Mouse (Mus musculus): ENCODE data around the gene Gulp1. TPM values are rescaled to one million over a fixed set of nuclear protein-coding genes. Genes with fewer than 3 reads are reported as not detected.

Gulp1 gene
- polyA plus RNA-seq, 1 experiment from 2014 or later, result 31.2 TPM

GRCm38 (mm10) chr1:44778251-44778650, 226.9 kb downstream of the Gulp1 start:
- DNase-seq (ENCODE audit: low spot score), result no peak
- H3K9me3 ChIP-seq (ENCODE audit: control insufficient read depth, low read length), result no peaks in the 10 kb centered on the region
- no peak overlapping the region for H3K9ac ChIP-seq (ENCODE audit: low read length)
- H3K4me2 ChIP-seq (ENCODE audit: low read depth, low read length, severe bottlenecking), result no peak overlapping the region
- no peak overlapping the region for H3K4me3 ChIP-seq (ENCODE audit: low read depth, low read length)
- no peaks in the 10 kb centered on the region for H3K36me3 ChIP-seq (ENCODE audit: control insufficient read depth, insufficient read depth, low read length)
- H3K27ac ChIP-seq (ENCODE audit: low read depth, low read length), result no peak overlapping the region
- 67% methylated on average over 1 of the region's 1 CpGs for WGBS
- no peak for ATAC-seq (replicated peaks; ENCODE audit: low FRiP score)
- H3K4me1 ChIP-seq (replicated peaks; ENCODE audit: control insufficient read depth, insufficient read depth, low read length), result no peaks in the 10 kb centered on the region
- H3K27me3 ChIP-seq (ENCODE audit: control insufficient read depth, insufficient read depth, low read length), result no peaks in the 10 kb centered on the region

- WGBS, result 79% methylated on average over 4 of the region's 4 CpGs
- ATAC-seq (replicated peaks; ENCODE audit: low FRiP score) (no peak), DNase-seq (ENCODE audit: low spot score) (no peak)
- Histone ChIP-seq H3K27ac (ENCODE audit: low read depth, low read length) (no peak overlapping the region), H3K9ac (ENCODE audit: low read length) (no peak overlapping the region), H3K36me3 (ENCODE audit: control insufficient read depth, insufficient read depth, low read length) (no peaks in the 10 kb centered on the region), H3K4me1 (replicated peaks; ENCODE audit: control insufficient read depth, insufficient read depth, low read length) (no peaks in the 10 kb centered on the region), H3K4me2 (ENCODE audit: low read depth, low read length, severe bottlenecking) (no peak overlapping the region), H3K9me3 (ENCODE audit: control insufficient read depth, low read length) (no peaks in the 10 kb centered on the region), H3K4me3 (ENCODE audit: low read depth, low read length) (no peak overlapping the region), H3K27me3 (ENCODE audit: control insufficient read depth, insufficient read depth, low read length) (no peaks in the 10 kb centered on the region)
Measured at GRCm38 (mm10) chr1:44803594-44804372, 252.5 kb downstream of the Gulp1 start.

- Histone ChIP-seq H3K27ac (ENCODE audit: low read depth, low read length) (no peak overlapping the region), H3K9me3 (ENCODE audit: control insufficient read depth, low read length) (no peaks in the 10 kb centered on the region), H3K4me1 (replicated peaks; ENCODE audit: control insufficient read depth, insufficient read depth, low read length) (no peaks in the 10 kb centered on the region), H3K4me3 (ENCODE audit: low read depth, low read length) (no peak overlapping the region), H3K36me3 (ENCODE audit: control insufficient read depth, insufficient read depth, low read length) (no peaks in the 10 kb centered on the region), H3K9ac (ENCODE audit: low read length) (no peak overlapping the region), H3K27me3 (ENCODE audit: control insufficient read depth, insufficient read depth, low read length) (no peaks in the 10 kb centered on the region), H3K4me2 (ENCODE audit: low read depth, low read length, severe bottlenecking) (no peak overlapping the region)
- DNase-seq (ENCODE audit: low spot score), result no peak
- ATAC-seq (replicated peaks; ENCODE audit: low FRiP score), result no peak
Measured at GRCm38 (mm10) chr1:44806368-44806767, 255.1 kb downstream of the Gulp1 start.

DNA sequence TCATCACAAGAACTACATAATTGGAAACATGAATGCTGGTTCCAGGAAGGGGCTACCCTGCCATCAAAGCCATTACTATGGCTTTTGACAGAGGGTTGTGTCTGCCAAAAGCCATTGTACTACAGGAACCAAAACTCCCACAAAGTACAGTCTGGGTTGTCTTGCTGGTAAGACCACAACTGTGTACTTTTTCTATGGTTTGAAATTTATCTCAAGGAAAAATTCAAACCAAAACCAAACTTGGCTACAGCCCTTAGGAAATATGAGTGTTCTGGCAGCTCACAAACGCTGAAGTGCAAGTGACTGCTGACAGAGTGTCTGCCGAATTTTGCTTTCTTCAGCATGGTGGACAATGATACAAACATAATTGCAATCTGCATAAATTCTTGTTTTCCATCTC, 259.0 kb downstream of the Gulp1 start:
- 89% methylated on average over 2 of the region's 2 CpGs for WGBS

DNA sequence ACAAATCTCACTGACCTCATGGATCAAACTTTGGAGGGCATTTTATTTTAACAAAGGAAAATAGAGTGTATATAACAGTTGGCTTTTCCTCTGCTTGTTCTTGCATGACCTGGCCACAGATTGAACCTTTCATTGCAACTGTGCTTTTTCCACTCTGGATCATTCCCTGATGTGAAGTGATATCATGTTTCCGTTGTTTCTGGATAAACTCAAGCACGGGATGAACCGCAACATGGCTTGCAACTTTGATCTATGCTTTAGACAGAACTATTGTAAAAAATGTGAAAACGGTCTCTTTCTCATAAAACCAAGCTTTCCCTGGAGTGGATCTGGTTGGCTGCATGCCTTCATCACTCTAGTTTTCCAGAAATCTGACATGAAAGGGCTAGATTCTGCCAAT, 282.6 kb downstream of the Gulp1 start:
- WGBS, result 87% methylated on average over 4 of the region's 4 CpGs
- no peak overlapping the region for H3K4me3 ChIP-seq (ENCODE audit: low read depth, low read length)
- H3K9me3 ChIP-seq (ENCODE audit: control insufficient read depth, low read length), result no peaks in the 10 kb centered on the region
- no peaks in the 10 kb centered on the region for H3K4me1 ChIP-seq (replicated peaks; ENCODE audit: control insufficient read depth, insufficient read depth, low read length)
- no peaks in the 10 kb centered on the region for H3K36me3 ChIP-seq (ENCODE audit: control insufficient read depth, insufficient read depth, low read length)
- DNase-seq (ENCODE audit: low spot score), result no peak
- no peak overlapping the region for H3K4me2 ChIP-seq (ENCODE audit: low read depth, low read length, severe bottlenecking)
- H3K27me3 ChIP-seq (ENCODE audit: control insufficient read depth, insufficient read depth, low read length), result no peaks in the 10 kb centered on the region
- no peak overlapping the region for H3K9ac ChIP-seq (ENCODE audit: low read length)
- no peak for ATAC-seq (replicated peaks; ENCODE audit: low FRiP score)
- H3K27ac ChIP-seq (ENCODE audit: low read depth, low read length), result no peak overlapping the region

More for the DNA sequence above, 259.0 kb downstream of the Gulp1 start:
- H3K9ac ChIP-seq (ENCODE audit: low read length), result no peak overlapping the region
- H3K4me1 ChIP-seq (replicated peaks; ENCODE audit: control insufficient read depth, insufficient read depth, low read length), result no peaks in the 10 kb centered on the region
- ATAC-seq (replicated peaks; ENCODE audit: low FRiP score) (no peak), DNase-seq (ENCODE audit: low spot score) (no peak)
- H3K27me3 ChIP-seq (ENCODE audit: control insufficient read depth, insufficient read depth, low read length), result no peaks in the 10 kb centered on the region
- H3K36me3 ChIP-seq (ENCODE audit: control insufficient read depth, insufficient read depth, low read length), result no peaks in the 10 kb centered on the region
- H3K9me3 ChIP-seq (ENCODE audit: control insufficient read depth, low read length), result no peaks in the 10 kb centered on the region
- H3K4me2 ChIP-seq (ENCODE audit: low read depth, low read length, severe bottlenecking), result no peak overlapping the region
- H3K27ac ChIP-seq (ENCODE audit: low read depth, low read length), result no peak overlapping the region
- no peak overlapping the region for H3K4me3 ChIP-seq (ENCODE audit: low read depth, low read length)
